Mouse (Mus musculus): Measurements from ENCODE around the gene Fbxw4. TPM values are rescaled to one million over a fixed set of nuclear protein-coding genes. Genes with fewer than 3 reads are reported as not detected.
"Not testable (repeated sequence)": the region's sequence is repeated elsewhere in the genome, so short reads cannot be mapped to it uniquely, and the experiment has no call there.

Gene Fbxw4
- polyA plus RNA-seq, 1 experiment: 95.0 TPM

- peaks cover 15% of the 10 kb centered on the region for H3K4me1 ChIP-seq (ENCODE audit: control insufficient read depth, insufficient read depth, low read length)
- DNase-seq: no peak
- WGBS: 57% methylated on average over 10 of the region's 10 CpGs
- no peak for TF ChIP-seq POLR2A (IDR thresholded peaks at IDR 0.05; ENCODE audit: borderline replicate concordance, extremely low read depth, low read depth, low read length)
- no peak for TF ChIP-seq CTCF (IDR thresholded peaks at IDR 0.05; ENCODE audit: insufficient read depth, low read length)
- peak overlapping the region; percentile 93 for H3K4me3 ChIP-seq (replicated peaks; ENCODE audit: extremely low read depth, low read depth, low read length)
Measured at GRCm38 (mm10) chr19:45658556-45659268, 1.4 kb downstream of the Fbxw4 start.

GRCm38 (mm10) chr19:45657828-45658227 is 2.3 kb downstream of the Fbxw4 start:
- no peak for DNase-seq
- Histone ChIP-seq H3K4me3 (replicated peaks; ENCODE audit: extremely low read depth, low read depth, low read length) (no peak overlapping the region), H3K4me1 (ENCODE audit: control insufficient read depth, insufficient read depth, low read length) (peaks cover 15% of the 10 kb centered on the region)
- 79% methylated on average over 1 of the region's 1 CpGs for WGBS
- TF ChIP-seq CTCF (IDR thresholded peaks at IDR 0.05; ENCODE audit: insufficient read depth, low read length) (no peak), POLR2A (IDR thresholded peaks at IDR 0.05; ENCODE audit: borderline replicate concordance, extremely low read depth, low read depth, low read length) (no peak)

- no peak for TF ChIP-seq CTCF (IDR thresholded peaks at IDR 0.05; ENCODE audit: insufficient read depth, low read length)
- no peak for TF ChIP-seq POLR2A (IDR thresholded peaks at IDR 0.05; ENCODE audit: borderline replicate concordance, extremely low read depth, low read depth, low read length)
- peaks cover 18% of the 10 kb centered on the region for H3K4me1 ChIP-seq (ENCODE audit: control insufficient read depth, insufficient read depth, low read length)
- DNase-seq: no peak
Measured at GRCm38 (mm10) chr19:45656810-45657595, 3.1 kb downstream of the Fbxw4 start.

GRCm38 (mm10) chr19:45655870-45656269 is 4.2 kb downstream of the Fbxw4 start:
- DNase-seq: no peak
- WGBS: 70% methylated on average over 8 of the region's 8 CpGs
- Histone ChIP-seq H3K4me1 (ENCODE audit: control insufficient read depth, insufficient read depth, low read length) (peaks cover 18% of the 10 kb centered on the region), H3K4me3 (replicated peaks; ENCODE audit: extremely low read depth, low read depth, low read length) (no peak overlapping the region)
- TF ChIP-seq POLR2A (IDR thresholded peaks at IDR 0.05; ENCODE audit: borderline replicate concordance, extremely low read depth, low read depth, low read length) (no peak), CTCF (IDR thresholded peaks at IDR 0.05; ENCODE audit: insufficient read depth, low read length) (no peak)

More at GRCm38 (mm10) chr19:45656810-45657595, 3.1 kb downstream of the Fbxw4 start:
- no peak overlapping the region for H3K4me3 ChIP-seq (replicated peaks; ENCODE audit: extremely low read depth, low read depth, low read length)
- WGBS: 40% methylated on average over 8 of the region's 8 CpGs

- DNase-seq: no peak
- peaks cover 15% of the 10 kb centered on the region for H3K4me1 ChIP-seq (ENCODE audit: control insufficient read depth, insufficient read depth, low read length)
- TF ChIP-seq POLR2A (IDR thresholded peaks at IDR 0.05; ENCODE audit: borderline replicate concordance, extremely low read depth, low read depth, low read length) (no peak), CTCF (IDR thresholded peaks at IDR 0.05; ENCODE audit: insufficient read depth, low read length) (no peak)
- 82% methylated on average over 6 of the region's 6 CpGs for WGBS
- H3K4me3 ChIP-seq (replicated peaks; ENCODE audit: extremely low read depth, low read depth, low read length): no peak overlapping the region
Measured at GRCm38 (mm10) chr19:45653986-45654385, 6.1 kb downstream of the Fbxw4 start.

- H3K4me1 ChIP-seq (ENCODE audit: control insufficient read depth, insufficient read depth, low read length): peaks cover 13% of the 10 kb centered on the region
- H3K4me3 ChIP-seq (replicated peaks; ENCODE audit: extremely low read depth, low read depth, low read length): no peak overlapping the region
- no peak for DNase-seq
- 42% methylated on average over 15 of the region's 15 CpGs for WGBS
- TF ChIP-seq CTCF (IDR thresholded peaks at IDR 0.05; ENCODE audit: insufficient read depth, low read length) (no peak), POLR2A (IDR thresholded peaks at IDR 0.05; ENCODE audit: borderline replicate concordance, extremely low read depth, low read depth, low read length) (no peak)
Measured at GRCm38 (mm10) chr19:45652286-45652988, 7.7 kb downstream of the Fbxw4 start.

GRCm38 (mm10) chr19:45651524-45651923 is 8.6 kb downstream of the Fbxw4 start:
- TF ChIP-seq POLR2A (IDR thresholded peaks at IDR 0.05; ENCODE audit: borderline replicate concordance, extremely low read depth, low read depth, low read length): no peak
- TF ChIP-seq CTCF (IDR thresholded peaks at IDR 0.05; ENCODE audit: insufficient read depth, low read length): no peak
- Histone ChIP-seq H3K4me3 (replicated peaks; ENCODE audit: extremely low read depth, low read depth, low read length) (no peak overlapping the region), H3K4me1 (ENCODE audit: control insufficient read depth, insufficient read depth, low read length) (peaks cover 8% of the 10 kb centered on the region)
- WGBS: 84% methylated on average over 8 of the region's 8 CpGs
- DNase-seq: no peak

- no peak for DNase-seq
- Histone ChIP-seq H3K4me3 (replicated peaks; ENCODE audit: extremely low read depth, low read depth, low read length) (no peak overlapping the region), H3K4me1 (ENCODE audit: control insufficient read depth, insufficient read depth, low read length) (peaks cover 3% of the 10 kb centered on the region; the same call in 1 of the 2 replicates)
- no peak for TF ChIP-seq CTCF (IDR thresholded peaks at IDR 0.05; ENCODE audit: insufficient read depth, low read length)
- TF ChIP-seq POLR2A (IDR thresholded peaks at IDR 0.05; ENCODE audit: borderline replicate concordance, extremely low read depth, low read depth, low read length): no peak
- WGBS: 71% methylated on average over 4 of the region's 4 CpGs
Measured at GRCm38 (mm10) chr19:45649776-45650175, 10.3 kb downstream of the Fbxw4 start.

- WGBS: 93% methylated on average over 6 of the region's 6 CpGs
- not testable (repeated sequence) for DNase-seq; H3K4me1 ChIP-seq (ENCODE audit: control insufficient read depth, insufficient read depth, low read length); H3K4me3 ChIP-seq (replicated peaks; ENCODE audit: extremely low read depth, low read depth, low read length)
Measured at GRCm38 (mm10) chr19:45648469-45648868, 11.6 kb downstream of the Fbxw4 start.
